9 mouse cellular contexts compared by ENCODE assay signal in genomic region chr3:55351281-55352052, GRCm38 (mm10).
A peak's percentile ranks its signal among the peaks of the same experiment; 100 is the strongest.
DNase-seq lines count a peak whose midpoint lies in the region; ATAC-seq and TF ChIP-seq lines count a peak whose summit lies in the region.
"Had no signal": no experiment of that assay in that cellular context is flagged by ENCODE, and none has a peak within 500 bp of the region (broad histone marks: within the 10 kb centered on the region; RNA-seq: fewer than 3 reads in every experiment).

No protein-coding gene starts in this region.

- intact Hi-C loops in gastrocnemius, adult 2 months (cut with DNase I), result loop anchor here (10.0 kb wide), 1 partner anchor 107 kb away; the partner anchor contains the start of gene Dclk1

- peaks cover 69% of the 10 kb centered on the region for H3K4me1 ChIP-seq in forebrain, embryonic 14.5 days (ENCODE audit: control insufficient read depth, insufficient read depth, low read length)
- peaks cover 31% of the 10 kb centered on the region for H3K4me1 ChIP-seq in kidney, embryonic 15.5 days

- ATAC-seq in forebrain, embryonic 14.5 days, result peak; percentile 83
- no peak for ATAC-seq in kidney, embryonic 15.5 days (replicated peaks; ENCODE audit: low FRiP score)

- H3K27ac ChIP-seq in gastrocnemius, adult 2 months, result no peak overlapping the region
- H3K27ac ChIP-seq in forebrain, embryonic 14.5 days (ENCODE audit: low read depth, low read length), result peak overlapping the region; percentile 94
- no peak overlapping the region for H3K27ac ChIP-seq in kidney, embryonic 15.5 days
- H3K27ac ChIP-seq: macrophage had no signal

- no peaks in the 10 kb centered on the region for H3K36me3 ChIP-seq in forebrain, embryonic 14.5 days (ENCODE audit: control insufficient read depth, insufficient read depth, low read length)
- no peaks in the 10 kb centered on the region for H3K36me3 ChIP-seq in kidney, embryonic 15.5 days

- H3K27me3 ChIP-seq in forebrain, embryonic 14.5 days (replicated peaks; ENCODE audit: control insufficient read depth, insufficient read depth, low read length), result no peaks in the 10 kb centered on the region
- H3K27me3 ChIP-seq in kidney, embryonic 15.5 days, result no peaks in the 10 kb centered on the region

- H3K4me3 ChIP-seq in gastrocnemius, adult 2 months, result no peak overlapping the region
- no peak overlapping the region for H3K4me3 ChIP-seq in forebrain, embryonic 14.5 days (ENCODE audit: low read depth, low read length)
- no peak overlapping the region for H3K4me3 ChIP-seq in kidney, embryonic 15.5 days (replicated peaks)

- peak overlapping the region; percentile 36 for H3K4me2 ChIP-seq in forebrain, embryonic 14.5 days (ENCODE audit: low read length)
- H3K4me2 ChIP-seq in kidney, embryonic 15.5 days, result no peak overlapping the region

- 31% methylated on average over 13 of the region's 13 CpGs for WGBS in forebrain, embryonic 14.5 days
- 76% methylated on average over 13 of the region's 13 CpGs for WGBS in kidney, embryonic 15.5 days

- peak; percentile 1 for DNase-seq in gastrocnemius, postnatal 25 days
- no peak for DNase-seq in gastrocnemius, adult 2 months
- DNase-seq in forebrain, embryonic 14.5 days (ENCODE audit: low spot score), result peak; percentile 93
- peak; percentile 72 to 85 for DNase-seq in left cerebral cortex, adult 9 months (ENCODE audit: low spot score in 2 of 2)
- peak; percentile 55 for DNase-seq in retina, embryonic 14.5 days (ENCODE audit: low spot score)
- no peak for DNase-seq in cerebellum, adult 11 months
- no peak for DNase-seq in urinary bladder, postnatal 36 days (ENCODE audit: low spot score in 2 of 2)

- H3K9me3 ChIP-seq in forebrain, embryonic 14.5 days (replicated peaks; ENCODE audit: control insufficient read depth, low read length), result no peaks in the 10 kb centered on the region
- H3K9me3 ChIP-seq in kidney, embryonic 15.5 days (replicated peaks), result no peaks in the 10 kb centered on the region

- TF ChIP-seq CTCF in gastrocnemius, adult 2 months (IDR thresholded peaks at IDR 0.05), result no peak

- H3K9ac ChIP-seq in forebrain, embryonic 14.5 days (ENCODE audit: low read length), result 0 out of 2 replicates have a peak overlapping the region, but pooled peaks have one; percentile 40
- H3K9ac ChIP-seq in kidney, embryonic 15.5 days, result no peak overlapping the region

Comparison
In these comparisons a context has a peak if more than half of its experiments do, and no peak if none do; other contexts are left out.
1. DNase-seq: peak in gastrocnemius, postnatal 25 days (single experiment), forebrain, embryonic 14.5 days (single experiment), left cerebral cortex, adult 9 months (2 of 2) and retina, embryonic 14.5 days (single experiment); none in gastrocnemius, adult 2 months (single experiment), cerebellum, adult 11 months (single experiment) and urinary bladder, postnatal 36 days (0 of 2).